Mouse (Mus musculus): ENCODE data around the gene Mdh1.

Gene Mdh1

GRCm38 (mm10) chr11:21571700-21572381 lies at the start of gene Mdh1, which contains the start of gene Wdpcp:
Gene Mdh1 (minus strand): TSS chr11:21572367.
Gene Wdpcp (plus strand): TSS chr11:21572235.
- DNase-seq (ENCODE audit: low spot score) = peak; percentile 97

GRCm38 (mm10) chr11:21615915-21616314 lies 43.7 kb upstream of the Mdh1 start:
- DNase-seq (ENCODE audit: low spot score) = no peak

- DNase-seq (ENCODE audit: low spot score) = no peak
Observed at GRCm38 (mm10) chr11:21602497-21602896, 30.3 kb upstream of the Mdh1 start.

GRCm38 (mm10) chr11:21583286-21583685 lies 11.1 kb upstream of the Mdh1 start:
- no peak for DNase-seq (ENCODE audit: low spot score)

GRCm38 (mm10) chr11:21581472-21581871 lies 9.3 kb upstream of the Mdh1 start:
- DNase-seq (ENCODE audit: low spot score) = no peak

GRCm38 (mm10) chr11:21570973-21571372 lies 1.2 kb downstream of the Mdh1 start:
- DNase-seq (ENCODE audit: low spot score) = no peak

GRCm38 (mm10) chr11:21570109-21570474 lies 2.1 kb downstream of the Mdh1 start:
- no peak for DNase-seq (ENCODE audit: low spot score)

- peak; percentile 19 for DNase-seq (ENCODE audit: low spot score)
Observed at GRCm38 (mm10) chr11:21569456-21570108, 2.6 kb downstream of the Mdh1 start.

GRCm38 (mm10) chr11:21569002-21569401 lies 3.2 kb downstream of the Mdh1 start:
- no peak for DNase-seq (ENCODE audit: low spot score)

- no peak for DNase-seq (ENCODE audit: low spot score)
Observed at GRCm38 (mm10) chr11:21567733-21568132, 4.4 kb downstream of the Mdh1 start.

- no peak for DNase-seq (ENCODE audit: low spot score)
Observed at GRCm38 (mm10) chr11:21566934-21567333, 5.2 kb downstream of the Mdh1 start.

GRCm38 (mm10) chr11:21564681-21565405 lies 7.3 kb downstream of the Mdh1 start:
- no peak for DNase-seq (ENCODE audit: low spot score)

- DNase-seq (ENCODE audit: low spot score) = no peak
Observed at GRCm38 (mm10) chr11:21563617-21564325, 8.4 kb downstream of the Mdh1 start.

- no peak for DNase-seq (ENCODE audit: low spot score)
Observed at GRCm38 (mm10) chr11:21561347-21561746, 10.8 kb downstream of the Mdh1 start.

GRCm38 (mm10) chr11:21559727-21560126 lies 12.4 kb downstream of the Mdh1 start:
- no peak for DNase-seq (ENCODE audit: low spot score)

GRCm38 (mm10) chr11:21552049-21552448 lies 20.1 kb downstream of the Mdh1 start:
- DNase-seq (ENCODE audit: low spot score) = no peak

GRCm38 (mm10) chr11:21550222-21551173 lies 21.7 kb downstream of the Mdh1 start:
- no peak for DNase-seq (ENCODE audit: low spot score)

GRCm38 (mm10) chr11:21549754-21550153 lies 22.4 kb downstream of the Mdh1 start:
- DNase-seq (ENCODE audit: low spot score) = no peak

- no peak for DNase-seq (ENCODE audit: low spot score)
Observed at GRCm38 (mm10) chr11:21549052-21549451, 23.1 kb downstream of the Mdh1 start.

GRCm38 (mm10) chr11:21547518-21547917 lies 24.6 kb downstream of the Mdh1 start:
- DNase-seq (ENCODE audit: low spot score) = no peak

GRCm38 (mm10) chr11:21546671-21547070 lies 25.5 kb downstream of the Mdh1 start:
- no peak for DNase-seq (ENCODE audit: low spot score)

All from ovary, adult 18-20 months (tissue).